Mouse (Mus musculus) ovary, postnatal 36 days (tissue): ENCODE measurements around the gene Blcap.
A peak's percentile ranks its signal among the peaks of the same experiment; 100 is the strongest.
"Not testable (repeated sequence)": the region's sequence is repeated elsewhere in the genome, so short reads cannot be mapped to it uniquely, and the experiment has no call there.

Experiments used
- DNase-seq: peaks from one replicate; pipeline ENCODE4 v3.0.0; 2022; ENCODE audit warnings: low spot score, mixed read lengths

Gene Blcap

DNA sequence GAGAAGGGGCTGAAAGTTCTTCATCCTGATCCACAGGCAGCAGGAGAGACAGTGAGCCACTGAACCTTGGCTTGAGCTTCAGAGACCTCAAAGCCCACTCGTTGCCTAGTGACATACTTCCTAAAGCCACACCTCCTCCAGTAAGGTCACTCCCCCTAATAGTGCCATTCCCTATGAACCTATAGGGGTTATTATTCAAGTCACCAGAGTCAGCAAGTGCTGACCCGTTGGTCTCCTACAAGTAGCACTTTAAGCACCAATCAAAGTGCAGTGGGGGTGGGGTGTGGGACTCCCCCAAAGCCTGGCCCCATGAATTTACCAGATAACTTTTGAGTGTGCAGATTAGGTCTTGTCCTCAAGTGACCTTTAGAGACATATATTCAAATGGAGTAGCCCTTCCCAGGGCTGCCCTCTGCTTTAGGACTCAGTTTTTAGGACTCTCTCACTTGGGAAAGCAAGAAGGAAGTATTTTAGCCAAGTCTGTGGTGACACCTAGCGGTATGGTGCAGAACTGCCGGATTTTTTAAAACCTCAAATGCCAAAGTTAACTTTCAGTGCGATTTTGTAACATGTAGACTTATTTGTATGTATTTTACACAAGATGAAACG is at the start of gene Blcap:
Blcap (minus strand) TSS at position 51 of the 609 bp plus-strand sequence.
- peak; percentile 45 for DNase-seq

- no peak for DNase-seq
Observed at GRCm38 (mm10) chr2:157618393-157618792, 47.3 kb upstream of the Blcap start.

GRCm38 (mm10) chr2:157613997-157614396 is 42.9 kb upstream of the Blcap start:
- no peak for DNase-seq

GRCm38 (mm10) chr2:157611735-157612134 is 40.7 kb upstream of the Blcap start:
- DNase-seq = no peak

- no peak for DNase-seq
Observed at GRCm38 (mm10) chr2:157607542-157608236, 36.6 kb upstream of the Blcap start.

DNA sequence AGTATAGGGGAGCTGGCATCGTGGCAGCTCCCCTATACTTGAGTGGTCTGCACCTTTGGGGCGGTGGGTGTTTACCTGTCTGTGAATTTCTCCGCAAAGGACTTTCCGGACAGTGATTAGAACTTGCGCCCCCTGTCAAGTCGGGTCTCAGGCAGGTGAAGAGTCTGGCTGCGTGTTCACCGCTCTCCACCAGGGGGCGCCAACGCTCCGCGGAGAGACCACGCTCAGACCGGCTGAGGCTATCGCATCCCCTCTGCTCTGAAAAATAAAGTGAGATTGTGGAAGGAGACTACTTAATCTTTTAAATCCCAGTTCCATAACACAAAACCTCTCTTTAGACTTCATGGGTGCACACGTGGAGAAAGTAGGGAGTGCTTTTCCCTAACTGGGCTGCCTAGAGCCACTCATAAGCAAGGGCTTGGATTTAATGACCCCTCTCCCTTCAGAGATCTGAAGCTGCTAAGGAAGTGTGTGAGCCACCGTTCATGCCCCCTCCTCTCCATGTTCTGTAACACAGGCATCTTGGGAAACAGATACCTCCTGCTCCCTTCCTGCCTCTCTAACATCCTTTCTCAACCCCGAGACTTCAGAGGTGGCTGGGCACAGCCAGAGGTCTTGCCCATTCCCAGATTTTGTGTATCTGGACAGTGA is 34.1 kb upstream of the Blcap start:
- peak; percentile 80 for DNase-seq

GRCm38 (mm10) chr2:157601435-157601839 is 30.4 kb upstream of the Blcap start:
- peak; percentile 37 for DNase-seq

- DNase-seq = no peak
Observed at GRCm38 (mm10) chr2:157596876-157597566, 25.9 kb upstream of the Blcap start.

DNA sequence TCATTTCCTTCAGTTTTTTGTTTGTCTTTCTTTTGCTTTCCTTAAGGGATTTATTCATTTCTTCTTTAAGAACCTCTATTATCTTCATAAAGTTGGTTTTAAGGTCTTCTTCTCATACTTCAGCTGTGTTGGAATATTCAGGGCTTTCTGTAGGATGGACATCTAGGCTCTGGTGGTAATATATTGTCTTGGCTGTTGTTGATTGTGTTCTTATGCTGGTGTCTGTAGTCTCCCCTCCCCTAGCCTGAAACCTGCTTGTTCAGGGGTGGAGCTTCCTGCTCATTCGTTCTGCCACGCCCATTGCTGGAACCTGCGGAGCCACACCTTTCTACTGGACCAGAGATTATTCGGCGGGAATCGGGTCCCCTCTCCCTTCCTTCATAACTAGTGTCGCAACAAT is 14.3 kb upstream of the Blcap start:
- not testable (repeated sequence) for DNase-seq

DNA sequence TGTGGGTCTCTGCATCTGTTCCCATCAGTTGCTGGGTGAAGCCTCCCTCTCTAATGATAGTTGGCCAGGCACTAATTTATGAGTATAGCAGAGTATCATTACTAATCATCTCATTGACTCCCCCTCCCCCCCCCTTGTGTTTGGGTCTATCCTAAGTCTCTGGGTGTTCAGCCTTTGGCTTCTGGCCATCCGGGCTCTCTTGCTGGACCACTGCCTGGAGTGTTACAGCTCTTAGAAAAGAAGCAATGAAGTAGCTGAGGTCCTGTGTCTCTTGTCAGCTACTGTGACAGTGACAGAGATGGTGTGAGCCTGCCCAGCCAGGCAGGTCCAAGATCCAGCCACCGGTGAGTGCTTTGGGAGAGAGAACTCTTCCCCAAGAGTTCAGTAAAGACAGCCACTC is 1.7 kb upstream of the Blcap start:
- no peak for DNase-seq

DNA sequence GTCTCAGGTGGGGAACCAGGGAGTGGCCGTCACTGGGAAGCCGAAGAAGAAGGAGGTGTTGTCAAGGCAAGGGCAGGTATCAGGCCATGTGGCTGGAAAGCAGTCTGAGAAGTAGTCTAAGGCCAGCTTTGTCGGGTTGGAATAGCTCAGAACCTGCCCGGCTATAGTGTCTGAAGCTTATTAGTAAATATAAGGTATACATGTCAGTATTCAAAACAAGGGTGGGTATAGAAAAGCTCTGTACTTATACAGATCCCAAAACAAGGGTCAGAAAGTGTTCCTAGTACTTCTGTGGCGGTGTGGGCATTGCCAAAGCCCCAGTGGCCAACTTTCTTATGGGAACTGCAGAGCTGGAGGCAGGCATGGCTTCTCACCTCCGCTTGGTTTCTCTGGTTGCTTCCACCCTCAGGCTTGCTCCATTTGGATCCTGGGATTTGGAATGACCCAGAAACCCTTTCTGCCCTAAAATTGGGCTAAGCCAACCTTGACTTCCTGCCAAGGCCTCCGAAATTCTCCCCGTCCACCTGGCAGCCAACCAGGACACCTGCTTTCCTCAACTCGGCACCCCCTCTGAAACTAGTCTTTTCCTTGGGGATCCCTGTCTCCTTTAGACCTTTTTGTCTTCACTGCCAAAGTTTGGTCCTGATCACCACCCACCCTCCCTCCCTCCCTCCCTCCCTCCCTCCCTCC is 1.1 kb downstream of the Blcap start:
- no peak for DNase-seq

DNA sequence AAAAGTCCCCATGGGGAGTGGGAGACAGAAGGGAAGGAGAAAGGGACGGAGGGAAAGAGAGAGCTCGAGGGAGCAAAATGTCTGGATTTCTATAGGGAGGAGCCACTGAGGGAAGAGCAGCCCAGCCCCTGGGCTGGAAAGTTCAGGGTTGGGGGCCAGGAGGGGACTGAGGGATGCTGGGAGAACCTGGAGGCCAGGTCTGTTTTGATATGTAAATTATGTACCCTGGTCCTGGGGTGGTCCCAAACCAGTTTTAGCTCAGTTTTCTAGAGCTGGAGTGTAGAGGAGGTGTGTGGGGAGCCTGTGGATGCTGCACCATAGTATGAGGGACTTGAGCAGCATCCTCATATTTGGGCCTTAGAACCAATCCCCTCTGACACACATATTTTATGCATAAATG is 2.2 kb downstream of the Blcap start:
- no peak for DNase-seq

DNA sequence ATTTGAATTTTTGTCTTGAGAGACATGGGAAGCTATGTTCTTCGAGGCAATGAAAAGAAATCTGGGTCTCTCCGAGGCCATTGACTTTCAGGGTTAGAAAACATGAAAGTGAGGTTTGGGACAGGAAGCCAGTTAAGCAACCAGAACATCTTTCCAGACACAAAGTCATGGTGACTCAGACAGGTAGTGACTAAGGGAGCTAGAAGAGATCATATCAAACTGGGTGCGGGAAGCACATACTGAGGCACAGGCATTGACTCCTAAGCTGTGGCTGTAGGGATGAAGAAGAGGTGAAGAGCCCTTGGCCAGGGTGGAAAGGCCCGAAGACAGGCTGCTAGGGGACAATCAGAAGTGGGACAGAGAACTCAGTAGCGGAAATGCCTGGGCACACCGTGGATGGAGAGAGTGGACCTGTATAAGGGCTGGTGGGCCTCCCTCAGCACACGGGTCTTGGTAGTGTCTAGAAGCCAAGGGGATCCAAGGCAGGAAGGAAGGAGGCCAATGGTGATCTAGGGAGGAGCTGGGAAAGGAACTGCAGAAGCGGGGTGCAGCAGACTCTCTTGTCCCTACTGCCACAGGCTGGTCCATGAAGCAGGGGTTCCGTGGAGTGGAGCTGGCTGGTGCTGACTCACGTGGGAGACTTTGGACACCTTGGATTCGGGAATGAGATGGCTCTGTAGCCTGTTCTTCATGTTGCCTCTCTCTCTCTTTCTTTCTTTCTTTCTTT is 3.7 kb downstream of the Blcap start:
- no peak for DNase-seq

DNA sequence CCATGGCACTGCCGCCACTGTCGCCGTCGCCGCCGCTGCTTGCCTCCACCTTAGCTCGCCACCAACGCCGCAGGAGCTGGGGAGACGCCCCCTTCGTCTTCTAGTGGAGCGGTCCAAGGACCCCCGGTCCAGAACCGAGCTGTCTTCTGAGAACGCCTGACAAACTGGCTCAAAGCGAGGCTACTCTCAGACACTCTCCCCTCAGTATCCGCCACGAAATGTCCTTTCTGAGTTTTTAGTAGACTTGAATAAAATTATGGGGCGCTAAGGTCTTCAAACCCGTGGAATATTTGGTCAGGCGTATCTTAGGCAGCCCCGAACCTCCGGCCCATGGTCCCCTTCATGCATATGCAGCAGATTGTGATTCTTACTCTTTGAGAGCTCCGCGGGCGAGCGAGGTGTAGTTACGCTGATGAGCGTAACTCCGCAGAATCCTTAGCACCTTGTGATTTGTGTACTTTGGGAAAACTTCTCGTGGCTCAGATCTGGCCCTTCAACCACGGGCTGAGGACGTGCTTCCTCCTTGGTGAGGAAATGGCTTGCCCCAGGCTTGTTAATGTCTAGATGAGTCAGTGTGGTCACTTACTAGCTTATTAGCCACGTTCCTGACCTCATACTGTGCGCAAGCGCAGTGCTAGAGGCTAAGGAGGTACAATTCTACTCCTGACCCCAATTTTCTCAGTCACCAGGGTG is 4.7 kb downstream of the Blcap start:
- peak; percentile 83 for DNase-seq

DNA sequence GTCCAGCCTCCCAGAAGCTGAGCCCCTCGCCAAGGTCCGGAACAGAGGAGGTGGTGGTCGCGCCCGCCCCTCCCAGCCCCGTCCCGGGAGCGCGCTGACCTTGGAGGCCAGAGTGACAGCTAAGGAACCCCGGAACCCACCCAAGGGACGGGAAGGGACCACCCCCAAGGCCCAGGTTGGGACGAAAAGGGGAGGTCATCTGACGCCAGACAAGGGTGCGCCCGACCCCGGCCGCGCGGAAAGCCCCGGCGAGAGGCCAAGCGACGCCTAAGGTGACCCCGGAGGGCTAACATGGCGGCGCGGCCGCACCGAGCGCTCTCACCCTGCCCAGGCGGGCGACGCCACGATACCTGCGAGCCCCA is 5.2 kb downstream of the Blcap start:
- no peak for DNase-seq

DNA sequence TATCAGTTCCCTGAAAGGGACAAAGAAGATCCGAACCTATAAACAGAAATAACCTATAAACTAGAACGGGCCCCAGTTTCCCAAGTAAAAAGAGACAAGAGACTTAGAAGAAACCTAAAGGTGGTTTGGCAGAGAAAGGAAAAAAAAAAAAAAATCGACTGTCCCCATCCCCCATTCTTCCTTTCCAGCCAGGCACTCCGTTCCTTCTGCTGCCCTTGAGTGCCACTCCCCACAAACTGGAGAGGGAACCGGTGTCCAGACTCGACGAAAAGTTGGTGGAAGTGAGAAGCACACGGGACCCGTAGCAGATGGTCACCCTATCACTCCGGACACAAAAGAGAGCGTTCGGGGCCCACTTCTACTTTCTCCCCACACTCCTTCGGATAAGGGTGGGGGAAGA is 5.6 kb downstream of the Blcap start:
- no peak for DNase-seq

GRCm38 (mm10) chr2:157564723-157565122 is 6.4 kb downstream of the Blcap start:
- DNase-seq = no peak

- no peak for DNase-seq
Observed at GRCm38 (mm10) chr2:157563031-157563430, 8.0 kb downstream of the Blcap start.

DNA sequence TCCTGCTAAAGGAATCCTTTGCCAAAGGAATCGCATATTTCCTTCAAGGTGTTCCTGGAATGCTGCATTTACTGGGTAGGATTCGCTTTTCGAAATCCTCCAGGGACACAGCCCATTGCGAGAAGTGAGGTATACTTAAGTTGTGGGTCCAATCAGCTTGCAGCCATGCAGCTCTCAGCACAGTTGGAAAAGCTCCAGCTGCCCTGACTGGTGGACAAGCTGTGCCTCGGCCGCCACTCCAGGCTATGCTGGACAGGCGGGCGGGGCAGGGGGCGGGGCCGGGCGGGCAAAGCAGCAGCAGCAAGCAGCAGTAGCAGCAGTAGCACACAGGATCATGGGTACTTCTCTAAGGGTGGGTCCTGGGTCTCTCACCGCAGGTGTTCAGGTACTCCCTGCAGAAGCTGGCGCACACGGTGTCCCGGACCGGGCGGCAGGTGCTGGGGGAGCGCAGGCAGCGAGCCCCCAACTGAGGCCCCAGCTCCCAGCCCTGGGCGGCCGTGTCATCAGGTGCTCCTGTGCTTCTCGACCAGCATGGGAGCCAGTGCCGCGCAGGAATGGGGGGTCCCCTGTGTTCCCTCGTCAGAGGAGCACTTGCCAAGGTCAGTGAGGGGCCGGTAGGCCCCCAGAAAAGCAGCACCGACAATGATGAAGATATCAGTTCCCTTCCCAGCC is 9.8 kb downstream of the Blcap start:
- peak; percentile 73 for DNase-seq

GRCm38 (mm10) chr2:157560302-157560701 is 10.8 kb downstream of the Blcap start:
- no peak for DNase-seq
